In genomic region chr17:93198213-93198612, GRCm38 (mm10) we compare ENCODE assay signal across 18 mouse cellular contexts. TPM values are rescaled to one million over a fixed set of nuclear protein-coding genes. Genes with fewer than 3 reads are reported as not detected.
DNase-seq lines count a peak whose midpoint lies in the region; ATAC-seq lines count a peak whose summit lies in the region.
"Had no signal": no experiment of that assay in that cellular context is flagged by ENCODE, and none has a peak within 500 bp of the region (broad histone marks: within the 10 kb centered on the region; RNA-seq: fewer than 3 reads in every experiment).

No protein-coding gene starts in this region.

- DNase-seq in adrenal gland, postnatal 36 days, result peak; percentile 20 to 22
- no peak for DNase-seq in adrenal gland, postnatal 4 days (ENCODE audit: low spot score in 2 of 2)
- DNase-seq in NIH3T3 (ENCODE audit: low read depth), result peak; percentile 21
- peak; percentile 29 for DNase-seq in embryonic facial prominence, embryonic 14.5 days (ENCODE audit: low spot score)
- DNase-seq in right cerebral cortex, postnatal 14 days, result no peak
- no peak for DNase-seq in ovary, postnatal 10 days (ENCODE audit: low spot score)
- DNase-seq in gastrocnemius, adult 8-10 months (ENCODE audit: low spot score in 2 of 2), result no peak
- DNase-seq: cerebellum, adult 9-11 months; gastrocnemius, postnatal 10 days; kidney, adult 8-10 months; lung, postnatal 36 days had no signal

- H3K9me3 ChIP-seq in embryonic facial prominence, embryonic 14.5 days (ENCODE audit: control insufficient read depth, low read length), result no peaks in the 10 kb centered on the region
- no peaks in the 10 kb centered on the region for H3K9me3 ChIP-seq in midbrain, embryonic 16.5 days (replicated peaks; ENCODE audit: control insufficient read depth, low read length, poor library complexity, severe bottlenecking)
- H3K9me3 ChIP-seq: neural tube, embryonic 12.5 days had no signal

- H3K4me2 ChIP-seq in embryonic facial prominence, embryonic 14.5 days (ENCODE audit: low read depth, low read length), result no peak overlapping the region
- H3K4me2 ChIP-seq in midbrain, embryonic 16.5 days (ENCODE audit: low read length), result peak overlapping the region; percentile 5
- H3K4me2 ChIP-seq: liver, embryonic 11.5 days had no signal

- ATAC-seq in embryonic facial prominence, embryonic 14.5 days (ENCODE audit: low read depth), result no peak
- no peak for ATAC-seq in midbrain, embryonic 16.5 days

- H3K4me1 ChIP-seq in embryonic facial prominence, embryonic 14.5 days (ENCODE audit: control insufficient read depth, insufficient read depth, low read length), result peaks cover 19% of the 10 kb centered on the region
- H3K4me1 ChIP-seq in midbrain, embryonic 16.5 days (ENCODE audit: control insufficient read depth, insufficient read depth, low read length), result peaks cover 24% of the 10 kb centered on the region; the same call in 1 of the 2 replicates

- peaks cover 61% of the 10 kb centered on the region for H3K27me3 ChIP-seq in embryonic facial prominence, embryonic 14.5 days (replicated peaks; ENCODE audit: control insufficient read depth, insufficient read depth, low read length)
- H3K27me3 ChIP-seq in midbrain, embryonic 16.5 days (ENCODE audit: control insufficient read depth, insufficient read depth, low read depth, low read length), result 0 out of 2 replicates have a peak, but pooled peaks cover 5% of the 10 kb centered on the region

- H3K9ac ChIP-seq in embryonic facial prominence, embryonic 14.5 days (ENCODE audit: low read depth, low read length), result no peak overlapping the region
- no peak overlapping the region for H3K9ac ChIP-seq in midbrain, embryonic 16.5 days (ENCODE audit: low read depth, low read length)
- H3K9ac ChIP-seq: neural tube, embryonic 12.5 days had no signal

- H3K27ac ChIP-seq in embryonic facial prominence, embryonic 14.5 days (replicated peaks; ENCODE audit: low read depth, low read length), result no peak overlapping the region
- H3K27ac ChIP-seq in midbrain, embryonic 16.5 days (ENCODE audit: low read length), result no peak overlapping the region
- H3K27ac ChIP-seq: neural tube, embryonic 12.5 days had no signal

- WGBS in embryonic facial prominence, embryonic 14.5 days, result 11% methylated on average over 4 of the region's 4 CpGs
- WGBS in midbrain, embryonic 16.5 days, result 10% methylated on average over 4 of the region's 4 CpGs

- no peaks in the 10 kb centered on the region for H3K36me3 ChIP-seq in embryonic facial prominence, embryonic 14.5 days (ENCODE audit: control insufficient read depth, insufficient read depth, low read length)
- H3K36me3 ChIP-seq in midbrain, embryonic 16.5 days (ENCODE audit: control insufficient read depth, insufficient read depth, low read length), result no peaks in the 10 kb centered on the region
- H3K36me3 ChIP-seq: G1E; neural tube, embryonic 12.5 days had no signal

- H3K4me3 ChIP-seq in embryonic facial prominence, embryonic 14.5 days (ENCODE audit: low read depth, low read length), result no peak overlapping the region
- H3K4me3 ChIP-seq in midbrain, embryonic 16.5 days (ENCODE audit: low read depth, low read length), result no peak overlapping the region

RNA-seq across cellular contexts. Expression of gene Adcyap1, which starts 0.6 kb away (rescaled TPM):
- total RNA-seq in adrenal gland, postnatal 36 days (2021), result under 1 TPM; 0.07 to 0.43 TPM
- under 1 TPM in 1 of 2 experiments, not detected in 1; 0.25 TPM for total RNA-seq in adrenal gland, postnatal 4 days (2021)
- polyA plus RNA-seq in embryonic facial prominence, embryonic 14.5 days (2014; fragmentation: Nextera tagmentation; extraction: Ambion mirVana), result 3.8 and 4.8 TPM in 2 replicates
- 18.2 and 19.5 TPM in 2 replicates for polyA plus RNA-seq in midbrain, embryonic 16.5 days (2015; fragmentation: Nextera tagmentation; extraction: Ambion mirVana)
- total RNA-seq in gastrocnemius, adult 8-10 months (2022), result not detected
- total RNA-seq: G1E had no signal
- polyA plus RNA-seq: G1E; heart, postnatal 0 days; small intestine, adult 2 months; testis, adult 2 months had no signal

Comparison
In these comparisons a context has a peak if more than half of its experiments do, and no peak if none do; other contexts are left out.
1. DNase-seq: peak in adrenal gland, postnatal 36 days (2 of 2), NIH3T3 (single experiment) and embryonic facial prominence, embryonic 14.5 days (single experiment); none in adrenal gland, postnatal 4 days (0 of 2), right cerebral cortex, postnatal 14 days (single experiment), ovary, postnatal 10 days (single experiment) and gastrocnemius, adult 8-10 months (0 of 2).